Mouse (Mus musculus): ENCODE data around the gene Prr5l.

DNA sequence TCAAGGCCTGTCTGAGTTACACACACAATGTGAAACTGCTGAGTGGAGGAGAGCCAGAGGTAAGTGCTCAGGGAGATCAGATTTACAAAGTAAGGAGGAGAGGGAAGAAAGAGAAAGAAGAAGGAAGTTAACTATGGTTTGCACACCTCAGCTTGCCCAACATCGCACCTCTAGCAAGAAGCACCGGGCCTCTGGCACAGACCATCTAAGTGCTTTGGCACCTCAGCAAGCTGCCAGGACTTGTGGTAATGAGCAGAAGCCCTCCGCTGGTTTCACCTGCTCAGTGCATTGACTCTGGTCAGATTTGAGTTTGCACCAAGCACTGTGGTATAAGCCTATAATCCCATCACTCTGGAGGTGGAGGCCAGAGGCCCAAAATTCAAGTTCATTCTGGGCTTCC is 70.9 kb downstream of the Prr5l start:
- TF ChIP-seq CTCF (IDR thresholded peaks at IDR 0.05; ENCODE audit: control insufficient read depth, insufficient read depth, insufficient read length) = no peak
- TF ChIP-seq FOSL1 (IDR thresholded peaks at IDR 0.05; ENCODE audit: insufficient read depth, low read length, poor library complexity, severe bottlenecking) = no peak
- TF ChIP-seq MAX (IDR thresholded peaks at IDR 0.05) = no peak
